ENCODE assay signal across 18 mouse cellular contexts in genomic region chr10:91029002-91029539, GRCm38 (mm10). TPM values are rescaled to one million over a fixed set of nuclear protein-coding genes. Genes with fewer than 3 reads are reported as not detected.
A peak's percentile ranks its signal among the peaks of the same experiment; 100 is the strongest.
DNase-seq lines count a peak whose midpoint lies in the region; ATAC-seq and TF ChIP-seq lines count a peak whose summit lies in the region.
"Had no signal": no experiment of that assay in that cellular context is flagged by ENCODE, and none has a peak within 500 bp of the region (broad histone marks: within the 10 kb centered on the region; RNA-seq: fewer than 3 reads in every experiment).

No protein-coding gene starts in this region.

- no peak for TF ChIP-seq CTCF in spleen, adult 2 months (IDR thresholded peaks at IDR 0.05; ENCODE audit: extremely low read depth, insufficient read depth, insufficient read length, insufficient replicate concordance)
- TF ChIP-seq CTCF in CH12.LX (conservative IDR thresholded peaks at IDR 0.05 in 1 of 2, IDR thresholded peaks at IDR 0.05 in 1 of 2; ENCODE audit: low read depth in 2 of 2, low read length in 2 of 2) = no peak
- TF ChIP-seq CTCF in cortical plate, adult 2 months (IDR thresholded peaks at IDR 0.05; ENCODE audit: extremely low read depth, insufficient read depth, low read length) = no peak
- TF ChIP-seq CTCF in stomach, postnatal 0 days (IDR thresholded peaks at IDR 0.05; ENCODE audit: low read depth) = no peak

- in situ Hi-C loops in CH12.LX (cut with MboI; ENCODE audit: low pct_ligation_motif_present, low pct_unique_long_range_greater_than_20kb, low sequenced_read_pairs) = no loop called here

- H3K27ac ChIP-seq in spleen, adult 2 months (ENCODE audit: insufficient read depth, low read length) = peak overlapping the region; percentile 83; the same call in 1 of the 2 replicates
- peak overlapping the region; percentile 87 for H3K27ac ChIP-seq in CH12.LX (ENCODE audit: insufficient read depth, low read depth)
- peak overlapping the region; percentile 47 for H3K27ac ChIP-seq in cortical plate, adult 2 months (ENCODE audit: insufficient read depth, low read length)
- no peak overlapping the region for H3K27ac ChIP-seq in stomach, postnatal 0 days (replicated peaks)
- no peak overlapping the region for H3K27ac ChIP-seq in embryonic facial prominence, embryonic 10.5 days (replicated peaks)
- no peak overlapping the region for H3K27ac ChIP-seq in forebrain, embryonic 11.5 days (ENCODE audit: low read depth, low read length)
- H3K27ac ChIP-seq: heart, embryonic 13.5 days; hindbrain, embryonic 15.5 days had no signal

- H3K36me3 ChIP-seq in spleen, adult 2 months (ENCODE audit: control insufficient read depth, insufficient read depth, low read length) = peaks cover 7% of the 10 kb centered on the region
- peaks cover 10 to 30% of the 10 kb centered on the region in 2 experiments for H3K36me3 ChIP-seq in CH12.LX (replicated peaks in 1 of 2; ENCODE audit: control insufficient read depth in 1 of 2, insufficient read depth in 1 of 2, low read length in 1 of 2)
- peaks cover 6% of the 10 kb centered on the region; the same call in 1 of the 2 replicates for H3K36me3 ChIP-seq in stomach, postnatal 0 days (ENCODE audit: control insufficient read depth, insufficient read depth, low read length)
- peaks cover 24% of the 10 kb centered on the region for H3K36me3 ChIP-seq in embryonic facial prominence, embryonic 10.5 days (replicated peaks)
- H3K36me3 ChIP-seq in forebrain, embryonic 11.5 days (ENCODE audit: control insufficient read depth, insufficient read depth, low read length) = no peaks in the 10 kb centered on the region

- TF ChIP-seq POLR2A in spleen, adult 2 months (IDR thresholded peaks at IDR 0.05; ENCODE audit: low read depth, low read length) = no peak
- no peak for TF ChIP-seq POLR2A in CH12.LX (IDR thresholded peaks at IDR 0.05; ENCODE audit: low read depth, low read length)
- no peak for TF ChIP-seq POLR2A in cortical plate, adult 2 months (IDR thresholded peaks at IDR 0.05; ENCODE audit: extremely low read depth, insufficient read depth, low read length)

- no peak for DNase-seq in spleen, adult 2 months (ENCODE audit: low read depth in 1 of 2, low spot score in 2 of 2)
- no peak for DNase-seq in spleen, adult 18-20 months
- peak; percentile 87 for DNase-seq in CH12.LX (ENCODE audit: extremely low read depth)
- DNase-seq in stomach, postnatal 0 days (ENCODE audit: low spot score) = no peak
- no peak for DNase-seq in embryonic facial prominence, embryonic 10.5 days (ENCODE audit: low spot score)
- no peak for DNase-seq in forebrain, embryonic 11.5 days (ENCODE audit: low spot score)
- DNase-seq: adrenal gland, postnatal 10 days; cerebellum, adult 11-12 months; cerebellum, adult 9-10 months; cerebellum, postnatal 25 days; gastrocnemius, postnatal 14 days; heart, postnatal 36 days had no signal

- no peak overlapping the region for H3K9ac ChIP-seq in CH12.LX (ENCODE audit: insufficient read depth, low read depth)
- H3K9ac ChIP-seq in stomach, postnatal 0 days (ENCODE audit: low read length) = no peak overlapping the region
- H3K9ac ChIP-seq in forebrain, embryonic 11.5 days (ENCODE audit: low read length) = no peak overlapping the region
- H3K9ac ChIP-seq: heart, embryonic 13.5 days; hindbrain, embryonic 15.5 days had no signal

- TF ChIP-seq EP300 in CH12.LX (IDR thresholded peaks at IDR 0.05; ENCODE audit: low read length) = peak; percentile 99
- no peak for TF ChIP-seq EP300 in stomach, postnatal 0 days (optimal IDR thresholded peaks at IDR 0.05)

- no peak for ATAC-seq in stomach, postnatal 0 days (ENCODE audit: low FRiP score, low TSS enrichment)
- no peak for ATAC-seq in forebrain, embryonic 11.5 days (replicated peaks; ENCODE audit: low FRiP score)
- ATAC-seq: forebrain, embryonic 14.5 days; inflammation-experienced regulatory T-cells, adult 6 months; intestine, postnatal 0 days had no signal

- H3K4me2 ChIP-seq in CH12.LX (ENCODE audit: insufficient read depth, low read depth, poor library complexity, severe bottlenecking) = peak overlapping the region; percentile 64
- H3K4me2 ChIP-seq in stomach, postnatal 0 days (replicated peaks; ENCODE audit: low read depth) = no peak overlapping the region
- H3K4me2 ChIP-seq in forebrain, embryonic 11.5 days (ENCODE audit: low read depth, low read length, severe bottlenecking) = no peak overlapping the region
- H3K4me2 ChIP-seq: heart, embryonic 13.5 days; hindbrain, embryonic 15.5 days had no signal

- H3K79me2 ChIP-seq in CH12.LX (replicated peaks; ENCODE audit: control insufficient read depth, extremely low read depth, insufficient read depth, poor library complexity, severe bottlenecking) = no peaks in the 10 kb centered on the region

- no peak for TF ChIP-seq RAD21 in CH12.LX (IDR thresholded peaks at IDR 0.05; ENCODE audit: low read depth, low read length)

- H3K9me3 ChIP-seq in CH12.LX (replicated peaks; ENCODE audit: low read length) = no peaks in the 10 kb centered on the region
- no peaks in the 10 kb centered on the region for H3K9me3 ChIP-seq in stomach, postnatal 0 days (ENCODE audit: control insufficient read depth, low read length)
- no peaks in the 10 kb centered on the region for H3K9me3 ChIP-seq in embryonic facial prominence, embryonic 10.5 days
- H3K9me3 ChIP-seq in forebrain, embryonic 11.5 days (ENCODE audit: control insufficient read depth, low read length) = no peaks in the 10 kb centered on the region
- H3K9me3 ChIP-seq: heart, embryonic 13.5 days; hindbrain, embryonic 15.5 days had no signal

- H3K27me3 ChIP-seq in spleen, adult 2 months (ENCODE audit: control insufficient read depth, insufficient read depth, low read length) = no peaks in the 10 kb centered on the region
- H3K27me3 ChIP-seq in CH12.LX (replicated peaks) = no peaks in the 10 kb centered on the region
- no peaks in the 10 kb centered on the region for H3K27me3 ChIP-seq in stomach, postnatal 0 days (ENCODE audit: control insufficient read depth, insufficient read depth, low read length)
- H3K27me3 ChIP-seq in embryonic facial prominence, embryonic 10.5 days (replicated peaks; ENCODE audit: low read depth, poor library complexity, severe bottlenecking) = no peaks in the 10 kb centered on the region
- H3K27me3 ChIP-seq in forebrain, embryonic 11.5 days (ENCODE audit: control insufficient read depth, insufficient read depth, low read length) = no peaks in the 10 kb centered on the region
- H3K27me3 ChIP-seq: heart, embryonic 13.5 days; hindbrain, embryonic 15.5 days had no signal

- dilution Hi-C loops in CH12.LX (cut with MboI; ENCODE audit: extremely low pct_ligation_motif_present, extremely low pct_unique_long_range_greater_than_20kb, low sequenced_read_pairs) = no loop called here

- H3K4me3 ChIP-seq in spleen, adult 2 months (ENCODE audit: extremely low read depth, insufficient read depth, insufficient read length) = no peak overlapping the region
- no peak overlapping the region for H3K4me3 ChIP-seq in CH12.LX (replicated peaks in 1 of 3; ENCODE audit: low read depth in 2 of 3, low read length in 2 of 3, poor library complexity in 1 of 3)
- H3K4me3 ChIP-seq in cortical plate, adult 2 months (ENCODE audit: insufficient read depth, low read length) = no peak overlapping the region
- no peak overlapping the region for H3K4me3 ChIP-seq in stomach, postnatal 0 days (ENCODE audit: low read depth, low read length)
- H3K4me3 ChIP-seq in embryonic facial prominence, embryonic 10.5 days = no peak overlapping the region
- no peak overlapping the region for H3K4me3 ChIP-seq in forebrain, embryonic 11.5 days (ENCODE audit: low read depth, low read length)
- H3K4me3 ChIP-seq: heart, embryonic 13.5 days; hindbrain, embryonic 15.5 days had no signal

- peaks cover 4% of the 10 kb centered on the region for H3K4me1 ChIP-seq in spleen, adult 2 months (ENCODE audit: control insufficient read depth, insufficient read depth, insufficient read length)
- H3K4me1 ChIP-seq in CH12.LX (ENCODE audit: control insufficient read depth in 1 of 2, insufficient read depth in 2 of 2) = peaks cover 7 to 47% of the 10 kb centered on the region in 2 experiments
- H3K4me1 ChIP-seq in cortical plate, adult 2 months (ENCODE audit: control insufficient read depth, insufficient read depth, low read length) = peaks cover 2% of the 10 kb centered on the region; the same call in 1 of the 2 replicates
- no peaks in the 10 kb centered on the region for H3K4me1 ChIP-seq in stomach, postnatal 0 days (replicated peaks; ENCODE audit: control insufficient read depth, insufficient read depth)
- no peaks in the 10 kb centered on the region for H3K4me1 ChIP-seq in embryonic facial prominence, embryonic 10.5 days
- no peaks in the 10 kb centered on the region for H3K4me1 ChIP-seq in forebrain, embryonic 11.5 days (replicated peaks; ENCODE audit: control insufficient read depth, insufficient read depth, low read length)
- H3K4me1 ChIP-seq: heart, embryonic 13.5 days; hindbrain, embryonic 15.5 days had no signal

TF ChIP-seq in CH12.LX, 34 proteins besides CTCF, POLR2A, EP300 and RAD21 (continues in another document):
- TF ChIP-seq ZKSCAN1 (IDR thresholded peaks at IDR 0.05; ENCODE audit: borderline replicate concordance, low read depth, low read length) (no peak), CHD2 (IDR thresholded peaks at IDR 0.05; ENCODE audit: low read length) (peak; percentile 78), HCFC1 (IDR thresholded peaks at IDR 0.05; ENCODE audit: low read depth, low read length) (0 out of 2 replicates have a peak, but pooled peaks have one; percentile 9), SIN3A (IDR thresholded peaks at IDR 0.05; ENCODE audit: low read length) (peak; percentile 74), USF2 (conservative IDR thresholded peaks at IDR 0.05; ENCODE audit: low read depth, low read length) (no peak)

RNA-seq across cellular contexts. Expression of gene Apaf1, which starts 53.5 kb away (rescaled TPM):
- polyA plus RNA-seq in spleen, adult 2 months (2012; rRNA removed) = 6.5 and 7.0 TPM in 2 replicates
- total RNA-seq in CH12.LX (2012; rRNA removed) (17.6 and 22.1 TPM in 2 replicates), CH12.LX (2014; rRNA removed) (27.3 and 29.6 TPM in 2 replicates)
- polyA plus RNA-seq in CH12.LX (2012; ENCODE audit: insufficient read length, low read depth) = 16.0 and 18.2 TPM in 2 replicates
- polyA plus RNA-seq in cortical plate, adult 2 months (2012; rRNA removed) = 8.3 and 9.3 TPM in 2 replicates
- polyA plus RNA-seq in stomach, postnatal 0 days (2015; fragmentation: Nextera tagmentation; extraction: Ambion mirVana) = 6.6 and 6.7 TPM in 2 replicates
- 22.9 and 26.8 TPM in 2 replicates for polyA plus RNA-seq in embryonic facial prominence, embryonic 10.5 days (2016; fragmentation: Nextera tagmentation; extraction: Ambion mirVana)
- polyA plus RNA-seq in forebrain, embryonic 11.5 days (2014; fragmentation: Nextera tagmentation; extraction: Ambion mirVana) = 29.4 and 30.2 TPM in 2 replicates

RNA-seq across cellular contexts. Expression of gene Ikbip, which starts 53.7 kb away (rescaled TPM):
- 0.55 and 1.2 TPM in 2 replicates for polyA plus RNA-seq in spleen, adult 2 months (2012; rRNA removed)
- total RNA-seq in CH12.LX (2012; rRNA removed) (6.2 and 7.2 TPM in 2 replicates), CH12.LX (2014; rRNA removed) (4.7 and 6.0 TPM in 2 replicates)
- polyA plus RNA-seq in CH12.LX (2012; ENCODE audit: insufficient read length, low read depth) = 2.1 and 2.5 TPM in 2 replicates
- 10.4 and 12.1 TPM in 2 replicates for polyA plus RNA-seq in cortical plate, adult 2 months (2012; rRNA removed)
- polyA plus RNA-seq in stomach, postnatal 0 days (2015; fragmentation: Nextera tagmentation; extraction: Ambion mirVana) = 34.0 and 37.3 TPM in 2 replicates
- polyA plus RNA-seq in embryonic facial prominence, embryonic 10.5 days (2016; fragmentation: Nextera tagmentation; extraction: Ambion mirVana) = 21.0 and 22.9 TPM in 2 replicates
- 19.8 and 22.7 TPM in 2 replicates for polyA plus RNA-seq in forebrain, embryonic 11.5 days (2014; fragmentation: Nextera tagmentation; extraction: Ambion mirVana)

Comparison
In these comparisons a context has a peak if more than half of its experiments do, and no peak if none do; other contexts are left out.
1. H3K27ac ChIP-seq: peak in spleen, adult 2 months (single experiment), CH12.LX (single experiment) and cortical plate, adult 2 months (single experiment); none in stomach, postnatal 0 days (single experiment), embryonic facial prominence, embryonic 10.5 days (single experiment) and forebrain, embryonic 11.5 days (single experiment).